8 mouse cellular contexts compared by ENCODE assay signal in the genomic region with DNA sequence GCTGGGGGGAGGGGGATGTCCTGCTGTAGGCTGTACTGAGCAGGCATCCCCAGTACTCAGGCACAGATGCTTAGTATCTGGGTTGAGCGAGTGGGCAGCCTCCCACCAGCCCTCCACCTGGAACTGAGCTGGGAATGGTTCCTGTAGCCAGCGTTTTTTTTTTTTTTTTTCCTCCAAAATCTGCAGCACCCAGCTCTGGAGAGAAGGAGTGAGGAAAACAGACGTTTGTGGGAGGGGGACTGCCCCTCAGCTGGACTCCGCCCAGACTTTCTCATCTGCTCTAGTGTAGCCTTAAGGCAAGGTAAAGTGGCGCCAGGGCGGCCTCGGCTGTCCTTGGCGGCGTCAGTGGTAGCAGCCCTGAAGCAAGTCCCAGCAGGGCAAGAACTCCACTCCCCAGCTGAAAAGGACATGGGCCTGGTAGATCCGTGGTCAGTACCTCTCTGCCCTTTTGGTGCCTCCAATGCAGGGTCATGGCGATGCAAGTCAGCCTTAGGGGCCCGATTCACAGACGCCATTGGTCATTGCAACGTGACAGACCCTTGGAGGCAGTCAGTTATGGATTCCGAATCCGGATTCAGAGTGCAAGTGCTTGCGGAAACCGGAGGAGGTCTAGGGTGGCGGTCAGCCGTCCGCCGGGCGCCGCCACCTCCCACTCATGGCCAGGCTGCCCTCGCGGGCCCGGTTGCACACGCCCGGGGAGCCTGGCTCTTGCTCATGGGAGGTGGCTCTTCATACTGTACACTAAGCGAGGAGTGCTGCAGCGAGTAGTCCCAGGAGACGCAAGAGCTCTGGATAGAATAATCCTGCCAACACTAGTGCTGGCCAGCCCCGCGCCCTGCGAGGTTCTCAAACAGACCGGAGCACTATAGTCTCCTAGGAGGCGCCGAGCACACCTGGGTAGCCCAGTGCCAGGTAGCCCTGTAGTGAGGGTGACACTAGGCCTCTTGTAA. TPM values are rescaled to one million over a fixed set of nuclear protein-coding genes. Genes with fewer than 3 reads are reported as not detected.
DNase-seq lines count a peak whose midpoint lies in the region; ATAC-seq lines count a peak whose summit lies in the region.

No protein-coding gene starts in this region.

- peak overlapping the region; percentile 76 for H3K4me3 ChIP-seq in hindbrain, embryonic 10.5 days

- ATAC-seq in cerebellum, adult (ENCODE audit: insufficient number of reproducible peaks, low FRiP score, low TSS enrichment) = 0 out of 2 replicates have a peak, but pooled peaks have one; percentile 23

- peaks cover 46% of the 10 kb centered on the region for H3K4me1 ChIP-seq in hindbrain, embryonic 10.5 days (replicated peaks)

- no peaks in the 10 kb centered on the region for H3K9me3 ChIP-seq in hindbrain, embryonic 10.5 days

- WGBS in hindbrain, embryonic 10.5 days = 2% methylated on average over 38 of the region's 38 CpGs

- H3K27me3 ChIP-seq in hindbrain, embryonic 10.5 days (ENCODE audit: insufficient read depth, poor library complexity, severe bottlenecking) = peaks cover 82% of the 10 kb centered on the region

- peak; percentile 28 for DNase-seq in ES-CJ7 (ENCODE audit: low read depth, low spot score)
- DNase-seq in forelimb bud, embryonic 11.5 days (ENCODE audit: low read depth, low spot score) = peak; percentile 21
- peak; percentile 50 for DNase-seq in hindbrain, embryonic 10.5 days (ENCODE audit: low spot score)
- peak; percentile 36 to 60 for DNase-seq in layer of hippocampus, postnatal 10 days (ENCODE audit: low spot score in 2 of 2)
- peak; percentile 55 for DNase-seq in lung, postnatal 25 days (ENCODE audit: low spot score)
- DNase-seq in right cerebral cortex, adult 2 months (ENCODE audit: low spot score in 2 of 2) = peak; percentile 66 to 78
- no peak for DNase-seq in thymus, postnatal 10 days (ENCODE audit: low spot score in 2 of 2)

- no peaks in the 10 kb centered on the region for H3K36me3 ChIP-seq in hindbrain, embryonic 10.5 days

- peak overlapping the region; percentile 91 for H3K27ac ChIP-seq in hindbrain, embryonic 10.5 days

RNA-seq across cellular contexts. Expression of a gene that starts 1.1 kb away (rescaled TPM):
- polyA plus RNA-seq in hindbrain, embryonic 10.5 days (2016; fragmentation: Nextera tagmentation; extraction: Ambion mirVana) = 4.7 and 5.2 TPM in 2 replicates
- total RNA-seq in layer of hippocampus, postnatal 10 days (2021) = 10 to 100 TPM; 20.9 to 23.3 TPM

RNA-seq across cellular contexts. Expression of a gene that starts 34.1 kb away (rescaled TPM):
- polyA plus RNA-seq in hindbrain, embryonic 10.5 days (2016; fragmentation: Nextera tagmentation; extraction: Ambion mirVana) = 0.35 and 0.60 TPM in 2 replicates
- 10 to 100 TPM; 57.8 to 65.0 TPM for total RNA-seq in layer of hippocampus, postnatal 10 days (2021)

RNA-seq across cellular contexts. Expression of a gene that starts 34.4 kb away (rescaled TPM):
- 4.1 and 4.9 TPM in 2 replicates for polyA plus RNA-seq in hindbrain, embryonic 10.5 days (2016; fragmentation: Nextera tagmentation; extraction: Ambion mirVana)
- 1 to 10 TPM; 4.3 TPM for total RNA-seq in layer of hippocampus, postnatal 10 days (2021)

Comparison
In these comparisons a context has a peak if more than half of its experiments do, and no peak if none do; other contexts are left out.
1. DNase-seq: peak in ES-CJ7 (single experiment), forelimb bud, embryonic 11.5 days (single experiment), hindbrain, embryonic 10.5 days (single experiment), layer of hippocampus, postnatal 10 days (2 of 2), lung, postnatal 25 days (single experiment) and right cerebral cortex, adult 2 months (2 of 2); none in thymus, postnatal 10 days (0 of 2).